Mouse (Mus musculus): Measurements from ENCODE around the gene Gm20422. TPM values are rescaled to one million over a fixed set of nuclear protein-coding genes. Genes with fewer than 3 reads are reported as not detected.

Gene Gm20422
- polyA plus RNA-seq (2012; rRNA removed), result 0.80 and 1.5 TPM in 2 replicates

GRCm38 (mm10) chr8:69774503-69775148 lies at the start of gene Gm20422:
Gene Gm20422, minus strand, starts transcription at chr8:69774886.
- under 1% methylated on average over 41 of the region's 41 CpGs for WGBS
- TF ChIP-seq CTCF (IDR thresholded peaks at IDR 0.05; ENCODE audit: insufficient read depth, low read length) (no peak), POLR2A (IDR thresholded peaks at IDR 0.05; ENCODE audit: borderline replicate concordance, extremely low read depth, low read depth, low read length) (peak; percentile 98)
- Histone ChIP-seq H3K4me3 (replicated peaks; ENCODE audit: extremely low read depth, low read depth, low read length) (peak within 1 kb of the TSS; percentile 93), H3K4me1 (ENCODE audit: control insufficient read depth, insufficient read depth, low read length) (peaks cover 4% of the 10 kb centered on the region)
- DNase-seq, result peak; percentile 88

GRCm38 (mm10) chr8:69822386-69823191 lies 47.9 kb upstream of the Gm20422 start, which contains the start of gene Lpar2:
Gene Lpar2, plus strand, starts transcription at chr8:69822429.
- Histone ChIP-seq H3K4me1 (ENCODE audit: control insufficient read depth, insufficient read depth, low read length) (no peaks in the 10 kb centered on the region), H3K4me3 (replicated peaks; ENCODE audit: extremely low read depth, low read depth, low read length) (peak within 1 kb of the TSS; percentile 56)
- 3% methylated on average over 34 of the region's 35 CpGs for WGBS
- TF ChIP-seq POLR2A (IDR thresholded peaks at IDR 0.05; ENCODE audit: borderline replicate concordance, extremely low read depth, low read depth, low read length) (peak; percentile 28; the same call in 1 of the 2 replicates), CTCF (IDR thresholded peaks at IDR 0.05; ENCODE audit: insufficient read depth, low read length) (no peak)
- peak; percentile 55 for DNase-seq

DNA sequence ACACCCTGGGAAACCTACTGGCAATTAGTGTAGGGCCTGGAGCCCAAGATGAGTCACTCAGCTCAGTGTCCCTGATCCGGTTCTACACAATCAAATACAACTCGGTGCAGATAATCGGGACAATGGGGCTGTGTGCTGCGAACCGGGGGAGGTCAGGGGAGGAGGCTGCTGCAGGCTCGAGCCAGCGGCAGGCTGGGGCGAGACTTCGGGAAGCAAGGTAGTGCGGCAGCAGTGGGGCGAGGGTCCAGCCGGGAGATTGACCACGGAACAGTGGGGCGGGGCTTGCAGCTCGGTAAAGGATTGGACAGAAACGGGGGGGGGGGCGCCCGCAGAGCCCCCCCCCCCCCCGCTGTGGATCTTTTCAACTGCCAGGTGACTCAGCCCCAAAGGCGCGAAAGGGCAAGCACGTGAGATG lies 47.3 kb upstream of the Gm20422 start:
- 2% methylated on average over 20 of the region's 22 CpGs for WGBS
- no peak for TF ChIP-seq CTCF (IDR thresholded peaks at IDR 0.05; ENCODE audit: insufficient read depth, low read length)
- TF ChIP-seq POLR2A (IDR thresholded peaks at IDR 0.05; ENCODE audit: borderline replicate concordance, extremely low read depth, low read depth, low read length), result no peak
- peak overlapping the region; percentile 17 for H3K4me3 ChIP-seq (replicated peaks; ENCODE audit: extremely low read depth, low read depth, low read length)
- no peak for DNase-seq
- no peaks in the 10 kb centered on the region for H3K4me1 ChIP-seq (ENCODE audit: control insufficient read depth, insufficient read depth, low read length)

- no peak overlapping the region for H3K4me3 ChIP-seq (replicated peaks; ENCODE audit: extremely low read depth, low read depth, low read length)
- no peaks in the 10 kb centered on the region for H3K4me1 ChIP-seq (ENCODE audit: control insufficient read depth, insufficient read depth, low read length)
- 80% methylated on average over 9 of the region's 9 CpGs for WGBS
- no peak for TF ChIP-seq CTCF (IDR thresholded peaks at IDR 0.05; ENCODE audit: insufficient read depth, low read length)
- DNase-seq, result no peak
Observed at GRCm38 (mm10) chr8:69820466-69820865, 45.8 kb upstream of the Gm20422 start.

DNA sequence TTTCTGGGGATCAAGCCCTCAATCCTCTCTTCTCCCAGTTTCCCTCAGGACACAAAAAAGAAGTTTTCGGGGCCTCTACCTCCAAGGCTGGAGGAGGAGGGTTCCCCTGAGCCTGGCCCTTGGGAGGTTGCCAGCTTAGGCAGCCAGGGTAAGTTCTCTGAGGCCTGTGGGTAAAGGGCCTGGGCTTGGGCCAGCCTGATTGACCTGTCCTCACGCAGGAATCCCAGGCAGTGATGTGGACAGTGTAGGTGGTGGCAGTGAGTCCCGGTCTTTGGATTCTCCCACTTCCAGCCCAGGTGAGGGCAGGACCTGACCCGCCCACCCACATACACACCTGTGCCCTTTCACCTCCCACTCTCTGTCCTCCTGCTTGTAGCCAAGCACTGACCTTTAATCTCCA lies 40.7 kb upstream of the Gm20422 start:
- Histone ChIP-seq H3K4me1 (ENCODE audit: control insufficient read depth, insufficient read depth, low read length) (no peaks in the 10 kb centered on the region), H3K4me3 (replicated peaks; ENCODE audit: extremely low read depth, low read depth, low read length) (no peak overlapping the region)
- TF ChIP-seq POLR2A (IDR thresholded peaks at IDR 0.05; ENCODE audit: borderline replicate concordance, extremely low read depth, low read depth, low read length), result no peak
- no peak for TF ChIP-seq CTCF (IDR thresholded peaks at IDR 0.05; ENCODE audit: insufficient read depth, low read length)
- 95% methylated on average over 4 of the region's 4 CpGs for WGBS
- no peak for DNase-seq

DNA sequence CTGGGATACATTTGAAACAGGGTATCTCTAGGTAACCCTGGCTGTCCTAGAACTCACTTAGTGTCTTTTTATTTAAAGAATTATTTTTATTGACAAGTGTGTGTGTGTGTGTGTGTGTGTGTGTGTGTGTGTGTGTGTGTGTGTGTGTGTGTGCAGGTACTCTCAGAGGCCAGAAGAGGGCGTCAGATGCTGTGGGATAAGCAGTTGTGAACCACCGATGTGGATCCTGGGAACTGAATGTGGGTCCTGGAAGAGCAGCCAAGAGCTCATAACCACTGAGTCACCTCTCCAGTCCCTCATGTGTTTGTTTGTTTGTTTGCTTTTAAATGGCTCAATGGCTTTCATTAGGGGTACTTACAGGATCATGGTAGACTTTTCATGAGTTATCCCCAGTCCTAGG lies 40.2 kb upstream of the Gm20422 start:
- TF ChIP-seq POLR2A (IDR thresholded peaks at IDR 0.05; ENCODE audit: borderline replicate concordance, extremely low read depth, low read depth, low read length) (no peak), CTCF (IDR thresholded peaks at IDR 0.05; ENCODE audit: insufficient read depth, low read length) (no peak)
- WGBS, result 95% methylated on average over 2 of the region's 2 CpGs
- no peak for DNase-seq
- Histone ChIP-seq H3K4me3 (replicated peaks; ENCODE audit: extremely low read depth, low read depth, low read length) (no peak overlapping the region), H3K4me1 (ENCODE audit: control insufficient read depth, insufficient read depth, low read length) (no peaks in the 10 kb centered on the region)

DNA sequence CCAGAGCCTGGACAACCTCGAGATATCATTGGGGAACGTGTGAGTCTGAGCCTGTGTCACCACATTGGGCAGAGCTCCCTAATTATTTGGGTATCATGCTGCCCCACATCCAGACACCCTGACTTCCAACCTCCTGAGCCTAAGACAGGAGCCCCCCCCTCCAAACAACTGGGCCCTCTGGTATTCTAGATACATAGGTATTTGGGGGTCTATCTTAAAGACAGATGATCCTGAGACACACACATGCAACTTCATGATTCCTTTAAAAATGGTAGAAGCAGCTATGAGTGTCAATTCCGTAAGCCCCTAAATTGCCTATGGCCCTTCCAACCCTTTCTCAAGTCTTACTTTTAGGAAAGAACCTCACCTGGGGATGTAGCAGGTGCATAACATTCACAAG lies 35.1 kb upstream of the Gm20422 start:
- WGBS, result 68% methylated on average over 3 of the region's 3 CpGs
- no peak overlapping the region for H3K4me3 ChIP-seq (replicated peaks; ENCODE audit: extremely low read depth, low read depth, low read length)

DNA sequence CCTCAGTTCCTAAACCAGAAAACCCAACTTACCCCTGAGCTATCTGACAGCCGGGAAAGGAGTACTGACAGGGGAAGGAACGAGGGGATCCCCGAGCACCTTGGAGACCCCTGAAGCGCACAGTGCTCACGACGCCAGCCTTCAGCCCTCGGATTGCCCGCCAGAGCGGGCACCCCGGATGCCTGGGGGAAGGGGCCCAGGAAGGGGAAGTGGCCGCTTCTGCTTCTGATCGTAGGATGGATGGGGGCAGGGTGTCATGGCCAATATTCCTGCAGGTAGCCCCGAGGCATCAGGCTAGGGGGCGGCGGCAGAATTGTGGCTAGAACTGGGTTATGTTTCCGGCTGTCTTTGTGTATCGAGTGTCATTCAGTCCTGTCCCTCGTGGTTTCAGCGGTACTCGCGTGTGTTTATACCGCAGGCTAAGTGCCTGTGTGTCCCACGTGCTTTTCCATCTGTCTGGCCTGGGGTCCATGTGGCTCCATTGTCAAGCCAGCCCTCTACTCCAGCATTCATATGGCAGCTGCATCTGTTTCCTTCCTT lies 34.2 kb upstream of the Gm20422 start:
- peak; percentile 35 for DNase-seq
- H3K4me3 ChIP-seq (replicated peaks; ENCODE audit: extremely low read depth, low read depth, low read length), result peak overlapping the region; percentile 87
- peaks cover 7% of the 10 kb centered on the region for H3K4me1 ChIP-seq (ENCODE audit: control insufficient read depth, insufficient read depth, low read length)
- TF ChIP-seq CTCF (IDR thresholded peaks at IDR 0.05; ENCODE audit: insufficient read depth, low read length) (no peak), POLR2A (IDR thresholded peaks at IDR 0.05; ENCODE audit: borderline replicate concordance, extremely low read depth, low read depth, low read length) (no peak)
- under 1% methylated on average over 23 of the region's 23 CpGs for WGBS

More for the DNA sequence above, 35.1 kb upstream of the Gm20422 start:
- no peak for DNase-seq
- no peak for TF ChIP-seq CTCF (IDR thresholded peaks at IDR 0.05; ENCODE audit: insufficient read depth, low read length)
- TF ChIP-seq POLR2A (IDR thresholded peaks at IDR 0.05; ENCODE audit: borderline replicate concordance, extremely low read depth, low read depth, low read length), result no peak
- H3K4me1 ChIP-seq (ENCODE audit: control insufficient read depth, insufficient read depth, low read length), result peaks cover 7% of the 10 kb centered on the region

- TF ChIP-seq CTCF (IDR thresholded peaks at IDR 0.05; ENCODE audit: insufficient read depth, low read length) (no peak), POLR2A (IDR thresholded peaks at IDR 0.05; ENCODE audit: borderline replicate concordance, extremely low read depth, low read depth, low read length) (peak; percentile 45; the same call in 1 of the 2 replicates)
- H3K4me1 ChIP-seq (ENCODE audit: control insufficient read depth, insufficient read depth, low read length), result peaks cover 7% of the 10 kb centered on the region
- H3K4me3 ChIP-seq (replicated peaks; ENCODE audit: extremely low read depth, low read depth, low read length), result peak within 1 kb of the TSS; percentile 87
- WGBS, result 6% methylated on average over 28 of the region's 28 CpGs
- peak; percentile 77 for DNase-seq
Observed at GRCm38 (mm10) chr8:69808094-69808863, 33.6 kb upstream of the Gm20422 start, which contains the start of gene Gmip. Gene Gmip, plus strand, starts transcription at chr8:69808679.

Data from lung, adult 2 months (tissue).